In genomic region chr6:67113686-67114278, GRCm38 (mm10) we compare ENCODE assay signal across 9 mouse cellular contexts.
DNase-seq lines count a peak whose midpoint lies in the region; ATAC-seq and TF ChIP-seq lines count a peak whose summit lies in the region.
"Had no signal": no experiment of that assay in that cellular context is flagged by ENCODE, and none has a peak within 500 bp of the region (broad histone marks: within the 10 kb centered on the region; RNA-seq: fewer than 3 reads in every experiment).

No protein-coding gene starts in this region.

- no peaks in the 10 kb centered on the region for H3K9me3 ChIP-seq in hindbrain, postnatal 0 days (ENCODE audit: low read length)
- H3K9me3 ChIP-seq in liver, embryonic 11.5 days (ENCODE audit: control insufficient read depth, low read length): no peaks in the 10 kb centered on the region
- H3K9me3 ChIP-seq: megakaryocyte, embryonic 14.5 days had no signal

- H3K4me2 ChIP-seq in hindbrain, postnatal 0 days (ENCODE audit: low read depth, low read length): peak overlapping the region; percentile 50
- peak overlapping the region; percentile 69 for H3K4me2 ChIP-seq in liver, embryonic 11.5 days

- no peak overlapping the region for H3K27ac ChIP-seq in hindbrain, postnatal 0 days
- H3K27ac ChIP-seq in liver, embryonic 11.5 days (ENCODE audit: low read depth, low read length): no peak overlapping the region

- H3K27me3 ChIP-seq in hindbrain, postnatal 0 days (ENCODE audit: insufficient read depth, low read length): no peaks in the 10 kb centered on the region
- H3K27me3 ChIP-seq in liver, embryonic 11.5 days (replicated peaks; ENCODE audit: control insufficient read depth, insufficient read depth, low read length): peaks cover 7% of the 10 kb centered on the region; the same call in 1 of the 2 replicates

- peak overlapping the region; percentile 22 for H3K4me3 ChIP-seq in hindbrain, postnatal 0 days (ENCODE audit: low read length)
- H3K4me3 ChIP-seq in liver, embryonic 11.5 days (ENCODE audit: low read depth, low read length): peak overlapping the region; percentile 35
- H3K4me3 ChIP-seq: megakaryocyte, embryonic 14.5 days had no signal

- H3K36me3 ChIP-seq in hindbrain, postnatal 0 days (ENCODE audit: insufficient read depth, low read length): no peaks in the 10 kb centered on the region
- H3K36me3 ChIP-seq in liver, embryonic 11.5 days (ENCODE audit: control insufficient read depth, insufficient read depth, low read length): no peaks in the 10 kb centered on the region

- 0 out of 2 replicates have a peak, but pooled peaks cover 8% of the 10 kb centered on the region for H3K4me1 ChIP-seq in hindbrain, postnatal 0 days (ENCODE audit: insufficient read depth, low read length)
- no peaks in the 10 kb centered on the region; the same call in 1 of the 2 replicates for H3K4me1 ChIP-seq in liver, embryonic 11.5 days (replicated peaks; ENCODE audit: control insufficient read depth, insufficient read depth, low read length)
- H3K4me1 ChIP-seq: megakaryocyte, embryonic 14.5 days had no signal

- TF ChIP-seq CTCF in hindbrain, postnatal 0 days (IDR thresholded peaks at IDR 0.05; ENCODE audit: low read depth): no peak

- 14% methylated on average over 26 of the region's 26 CpGs for WGBS in hindbrain, postnatal 0 days
- WGBS in liver, embryonic 11.5 days: 9% methylated on average over 26 of the region's 26 CpGs

- H3K9ac ChIP-seq in hindbrain, postnatal 0 days (replicated peaks; ENCODE audit: low read length): 0 out of 2 replicates have a peak overlapping the region, but pooled peaks have one; percentile 2
- 0 out of 2 replicates have a peak overlapping the region, but pooled peaks have one; percentile 38 for H3K9ac ChIP-seq in liver, embryonic 11.5 days (ENCODE audit: low read depth, low read length)

- peak; percentile 11 to 38 for DNase-seq in urinary bladder, adult 18-20 months (ENCODE audit: low spot score in 2 of 2)
- DNase-seq in urinary bladder, postnatal 10 days (ENCODE audit: low spot score): no peak
- DNase-seq in hindbrain, postnatal 0 days (ENCODE audit: low spot score): peak; percentile 25
- DNase-seq in liver, embryonic 11.5 days (ENCODE audit: low spot score): peak; percentile 58
- DNase-seq in neural tube, embryonic 10.5 days (ENCODE audit: extremely low spot score, low spot score): peak; percentile 38
- DNase-seq in layer of hippocampus, postnatal 14 days (ENCODE audit: low spot score in 2 of 2): no peak
- DNase-seq in left cerebral cortex, postnatal 10 days (ENCODE audit: extremely low spot score in 1 of 2, low spot score in 2 of 2): no peak

- ATAC-seq in hindbrain, postnatal 0 days: peak; percentile 69
- ATAC-seq in liver, embryonic 11.5 days (replicated peaks; ENCODE audit: low FRiP score): peak; percentile 63
- ATAC-seq in megakaryocyte-erythroid progenitor cell, adult 5-6 weeks (replicated peaks; ENCODE audit: low FRiP score, low TSS enrichment, poor library complexity, severe bottlenecking): no peak

- intact Hi-C loops in left cerebral cortex, postnatal 10 days (cut with DNase I): no loop called here

Comparison
In these comparisons a context has a peak if more than half of its experiments do, and no peak if none do; other contexts are left out.
1. DNase-seq: peak in urinary bladder, adult 18-20 months (2 of 2), hindbrain, postnatal 0 days (single experiment), liver, embryonic 11.5 days (single experiment) and neural tube, embryonic 10.5 days (single experiment); none in urinary bladder, postnatal 10 days (single experiment), layer of hippocampus, postnatal 14 days (0 of 2) and left cerebral cortex, postnatal 10 days (0 of 2).